7 mouse cellular contexts compared by ENCODE assay signal in the genomic region with DNA sequence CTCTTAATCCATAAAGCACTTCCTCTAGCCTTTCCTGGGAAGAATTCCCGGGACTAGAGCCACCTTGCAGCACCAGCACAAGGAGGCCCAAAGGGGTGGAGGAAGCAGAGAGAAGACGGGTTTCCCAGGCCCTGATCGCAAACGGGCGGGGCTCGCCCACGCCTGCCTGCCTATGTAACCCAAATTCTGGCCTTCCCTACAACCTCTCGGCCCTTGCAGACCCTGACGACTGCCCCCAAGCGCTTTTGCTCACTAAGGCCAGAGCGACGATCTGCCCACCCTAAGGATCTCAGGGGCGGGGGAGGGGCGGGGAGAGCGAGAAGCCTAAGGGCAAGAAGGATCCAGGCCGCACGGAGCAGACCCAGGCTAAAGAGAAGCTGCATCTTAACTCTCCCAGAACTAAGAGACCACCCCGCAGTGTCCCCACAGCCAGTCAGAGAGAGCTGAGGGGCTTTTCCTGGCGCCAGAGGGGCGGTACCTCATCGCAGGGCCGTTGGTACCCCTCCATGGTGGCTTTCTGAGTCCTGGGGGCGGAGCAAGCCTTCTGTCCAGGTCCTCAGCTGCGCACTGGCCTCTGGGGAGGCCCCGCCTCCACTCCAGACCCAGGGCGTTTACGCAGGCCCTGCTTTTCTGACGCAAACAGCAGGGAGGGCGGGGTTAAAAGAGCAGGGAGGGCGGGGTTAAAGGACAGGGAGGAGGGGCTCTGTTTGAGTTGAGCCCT. TPM values are rescaled to one million over a fixed set of nuclear protein-coding genes. Genes with fewer than 3 reads are reported as not detected.
DNase-seq lines count a peak whose midpoint lies in the region; ATAC-seq lines count a peak whose summit lies in the region.

A gene (minus strand): TSS at position 613 of the 721 bp plus-strand sequence.

- no peaks in the 10 kb centered on the region for H3K36me3 ChIP-seq in intestine, embryonic 14.5 days (ENCODE audit: control insufficient read depth, insufficient read depth, low read length)
- H3K36me3 ChIP-seq in midbrain, embryonic 11.5 days (ENCODE audit: control insufficient read depth, insufficient read depth, low read length), result no peaks in the 10 kb centered on the region

- peak; percentile 57 to 60 for DNase-seq in adrenal gland, adult 18-20 months (ENCODE audit: low spot score in 2 of 2)
- DNase-seq in embryo, embryonic 10.5 days (ENCODE audit: low spot score), result peak; percentile 89
- peak; percentile 78 for DNase-seq in gastrocnemius, postnatal 25 days
- peak; percentile 80 for DNase-seq in intestine, embryonic 14.5 days (ENCODE audit: low spot score)
- peak; percentile 64 to 74 for DNase-seq in left cerebral cortex, postnatal 36 days (ENCODE audit: low spot score in 2 of 2)
- DNase-seq in midbrain, embryonic 11.5 days (ENCODE audit: low spot score, missing footprints), result peak; percentile 92
- peak; percentile 71 for DNase-seq in skeletal muscle tissue, adult 2 months (ENCODE audit: low read depth, low spot score)

- H3K27me3 ChIP-seq in intestine, embryonic 14.5 days (replicated peaks; ENCODE audit: control insufficient read depth, insufficient read depth, low read length), result no peaks in the 10 kb centered on the region
- no peaks in the 10 kb centered on the region for H3K27me3 ChIP-seq in midbrain, embryonic 11.5 days (ENCODE audit: control insufficient read depth, insufficient read depth, low read length)

- H3K4me2 ChIP-seq in intestine, embryonic 14.5 days (ENCODE audit: low read length), result peak within 1 kb of the TSS; percentile 54
- H3K4me2 ChIP-seq in midbrain, embryonic 11.5 days, result peak within 1 kb of the TSS; percentile 47

- 4% methylated on average over 30 of the region's 30 CpGs for WGBS in intestine, embryonic 14.5 days
- WGBS in midbrain, embryonic 11.5 days, result 9% methylated on average over 28 of the region's 30 CpGs

- H3K9ac ChIP-seq in intestine, embryonic 14.5 days (ENCODE audit: low read length), result peak within 1 kb of the TSS; percentile 55
- peak within 1 kb of the TSS; percentile 60 for H3K9ac ChIP-seq in midbrain, embryonic 11.5 days (ENCODE audit: low read length)

- H3K27ac ChIP-seq in intestine, embryonic 14.5 days (ENCODE audit: low read depth), result peak within 1 kb of the TSS; percentile 79
- peak within 1 kb of the TSS; percentile 56 for H3K27ac ChIP-seq in midbrain, embryonic 11.5 days (ENCODE audit: low read depth, low read length)

- peak; percentile 99 for ATAC-seq in intestine, embryonic 14.5 days (replicated peaks; ENCODE audit: low FRiP score, low TSS enrichment, low read depth)
- peak; percentile 99 for ATAC-seq in midbrain, embryonic 11.5 days (ENCODE audit: low FRiP score)

- intact Hi-C loops in left cerebral cortex, postnatal 36 days (cut with DNase I), result no loop called here

- no peaks in the 10 kb centered on the region for H3K4me1 ChIP-seq in intestine, embryonic 14.5 days (replicated peaks; ENCODE audit: control insufficient read depth, insufficient read depth, low read length)
- H3K4me1 ChIP-seq in midbrain, embryonic 11.5 days (ENCODE audit: control insufficient read depth, insufficient read depth, low read length), result peaks cover 3% of the 10 kb centered on the region; the same call in 1 of the 2 replicates

- no peaks in the 10 kb centered on the region for H3K9me3 ChIP-seq in intestine, embryonic 14.5 days (ENCODE audit: control insufficient read depth, low read length)
- no peaks in the 10 kb centered on the region for H3K9me3 ChIP-seq in midbrain, embryonic 11.5 days (ENCODE audit: control insufficient read depth, low read length)

- H3K4me3 ChIP-seq in intestine, embryonic 14.5 days (ENCODE audit: low read depth, low read length), result peak within 1 kb of the TSS; percentile 46
- H3K4me3 ChIP-seq in midbrain, embryonic 11.5 days (ENCODE audit: low read depth, low read length), result peak within 1 kb of the TSS; percentile 37

RNA-seq across cellular contexts. Expression of the gene that starts here (rescaled TPM):
- 100 to 1,000 TPM; 139 to 186 TPM for total RNA-seq in adrenal gland, adult 18-20 months (2021)
- total RNA-seq in gastrocnemius, postnatal 25 days (2021), result 10 to 100 TPM; 42.2 to 69.1 TPM
- polyA plus RNA-seq in intestine, embryonic 14.5 days (2014; fragmentation: Nextera tagmentation; extraction: Ambion mirVana), result 54.0 and 54.5 TPM in 2 replicates
- total RNA-seq in left cerebral cortex, postnatal 36 days (2021), result 100 to 1,000 TPM; 101 to 107 TPM
- polyA plus RNA-seq in midbrain, embryonic 11.5 days (2014; fragmentation: Nextera tagmentation; extraction: Ambion mirVana), result 22.6 and 28.0 TPM in 2 replicates

Comparison
In these comparisons a context has a peak if more than half of its experiments do, and no peak if none do; other contexts are left out.
1. Peak in every context shown above with its lines: DNase-seq, ATAC-seq, H3K4me3 ChIP-seq and H3K27ac ChIP-seq.